Mouse (Mus musculus) cerebellum, adult 2 months (tissue): ENCODE results near the gene Fbxo41.

Experiments
- CTCF ChIP-seq: fragments of 200-500 bp; IDR thresholded peaks from 2 replicates; pipeline ENCODE4 v1.5.1; 2011; ENCODE audit warnings: low read depth, mild to moderate bottlenecking, control low read depth, low read length, moderate library complexity, borderline replicate concordance; ENCODE audit not compliant: insufficient read depth
- POLR2A ChIP-seq: fragments of 200-500 bp; IDR thresholded peaks from 2 replicates; pipeline ENCODE4 v1.6.1; 2011; ENCODE audit warnings: low read length, control low read depth, borderline replicate concordance; ENCODE audit not compliant: insufficient read depth

DNA sequence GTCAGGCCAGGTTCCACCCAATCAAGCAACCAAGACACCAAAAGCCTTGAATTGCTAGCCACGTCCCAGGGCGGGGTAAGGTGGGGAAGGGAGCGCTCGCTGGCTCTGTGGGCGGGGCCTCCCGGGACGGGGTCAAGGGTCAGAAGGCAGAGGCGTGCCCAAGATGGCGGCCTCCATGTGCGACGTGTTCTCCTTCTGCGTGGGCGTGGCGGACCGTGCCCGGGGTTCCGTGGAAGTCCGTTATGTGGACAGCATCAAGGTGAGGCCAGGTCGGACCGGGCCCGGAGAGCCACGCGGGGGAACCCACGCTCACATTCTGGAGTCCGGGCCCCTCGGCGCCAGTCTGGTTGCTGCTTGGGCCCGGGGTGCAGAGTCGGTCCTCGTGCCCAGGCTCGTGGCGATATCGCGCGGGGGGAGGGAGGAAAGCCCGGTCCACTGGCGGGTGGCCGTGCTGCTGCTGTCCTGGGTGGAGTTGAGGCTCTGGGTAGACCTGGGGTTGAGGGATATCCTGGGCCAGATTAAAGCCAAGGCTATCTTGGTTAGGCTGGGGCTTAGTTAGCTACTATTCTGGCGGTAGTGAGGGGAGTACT lies 70.9 kb downstream of the Fbxo41 start, which contains the start of gene Smyd5:
- no peak for TF ChIP-seq POLR2A
- no peak for TF ChIP-seq CTCF
